Mouse (Mus musculus) stomach, embryonic 14.5 days (tissue): Measurements from ENCODE around the gene Yipf1. TPM values are rescaled to one million over a fixed set of nuclear protein-coding genes. Genes with fewer than 3 reads are reported as not detected.
"Not testable (repeated sequence)": the region's sequence is repeated elsewhere in the genome, so short reads cannot be mapped to it uniquely, and the experiment has no call there.

Source experiments
- ATAC-seq: fragments of 200-750 bp; cut with Nextera tagmentation; 2 replicates; pipeline ENCODE4 v1.8.0; 2017; ENCODE audit warnings: low read depth, moderate TSS enrichment; ENCODE audit not compliant: insufficient number of reproducible peaks, insufficient read depth, low FRiP score
- H3K27ac ChIP-seq: fragments of 300-500 bp; sonication (generic); 2 replicates; pipeline ENCODE4 v1.5.1; 2014; ENCODE audit warnings: mild to moderate bottlenecking, low read length, moderate library complexity, mixed read lengths
- H3K27me3 ChIP-seq: fragments of 300-500 bp; sonication (generic); 2 replicates; pipeline ENCODE4 v1.6.1; 2014; ENCODE audit warnings: low read length, control low read depth, mixed read lengths; ENCODE audit not compliant: control insufficient read depth, insufficient read depth
- H3K36me3 ChIP-seq: fragments of 300-500 bp; sonication (generic); 2 replicates; pipeline ENCODE4 v1.6.1; 2014; ENCODE audit warnings: mild to moderate bottlenecking, control low read depth, low read length, moderate library complexity, mixed read lengths; ENCODE audit not compliant: control insufficient read depth, insufficient read depth
- H3K4me1 ChIP-seq: fragments of 300-500 bp; sonication (generic); 2 replicates; pipeline ENCODE4 v1.6.1; 2014; ENCODE audit warnings: low read length, control low read depth, mixed read lengths; ENCODE audit not compliant: control insufficient read depth, insufficient read depth
- H3K4me2 ChIP-seq: fragments of 300-500 bp; sonication (generic); replicated peaks from 2 replicates; pipeline ENCODE4 v1.6.1; 2014; ENCODE audit warnings: low read depth, low read length, control low read depth
- H3K4me3 ChIP-seq: fragments of 300-500 bp; sonication (generic); 2 replicates; pipeline ENCODE4 v1.5.1; 2014; ENCODE audit warnings: low read depth, low read length, control low read depth
- H3K9ac ChIP-seq: fragments of 300-500 bp; sonication (generic); replicated peaks from 2 replicates; pipeline ENCODE4 v1.6.1; 2014; ENCODE audit warnings: low read depth, mild to moderate bottlenecking, control low read depth, low read length, moderate library complexity, mixed read lengths
- H3K9me3 ChIP-seq: fragments of 300-500 bp; sonication (generic); 2 replicates; pipeline ENCODE4 v1.6.1; 2016; ENCODE audit warnings: low read depth, low read length, control low read depth; ENCODE audit not compliant: control insufficient read depth
- WGBS: fragments of 180-500 bp; shearing (Covaris S2); extraction: QIAGEN DNeasy Blood & Tissue Kit; methylation state at CpG from one replicate; pipeline ENCODE4 v1.1.7; 2014; 5-methylcytosine and 5-hydroxymethylcytosine counted together
- polyA plus RNA-seq: library from polyadenylated mRNA; unstranded; fragments of >200 nt; fragmentation: Nextera tagmentation; extraction: Ambion mirVana; gene quantifications from 2 replicates; pipeline ENCODE4 v1.2.1, GENCODE M21; 2014

Yipf1 gene
- polyA plus RNA-seq, 1 experiment from 2014 or later: 55.3 TPM

- no peaks in the 10 kb centered on the region for H3K27me3 ChIP-seq
- ATAC-seq: no peak
- no peak overlapping the region for H3K9ac ChIP-seq
- no peak overlapping the region for H3K4me2 ChIP-seq
- peaks cover 2% of the 10 kb centered on the region for H3K36me3 ChIP-seq
- H3K9me3 ChIP-seq: no peaks in the 10 kb centered on the region
- WGBS: 57% methylated on average over 5 of the region's 5 CpGs
- H3K4me1 ChIP-seq: 0 out of 2 replicates have a peak, but pooled peaks cover 3% of the 10 kb centered on the region
- no peak overlapping the region for H3K27ac ChIP-seq
- H3K4me3 ChIP-seq: no peak overlapping the region
Measured at GRCm38 (mm10) chr4:107354126-107354525, 40.0 kb downstream of the Yipf1 start.

GRCm38 (mm10) chr4:107354543-107354942 lies 40.4 kb downstream of the Yipf1 start:
- H3K27me3 ChIP-seq: no peaks in the 10 kb centered on the region
- 0 out of 2 replicates have a peak, but pooled peaks cover 3% of the 10 kb centered on the region for H3K4me1 ChIP-seq
- no peaks in the 10 kb centered on the region for H3K9me3 ChIP-seq
- no peak for ATAC-seq
- no peak overlapping the region for H3K4me2 ChIP-seq
- 14% methylated on average over 4 of the region's 4 CpGs for WGBS
- H3K4me3 ChIP-seq: no peak overlapping the region
- H3K27ac ChIP-seq: no peak overlapping the region
- H3K36me3 ChIP-seq: peaks cover 2% of the 10 kb centered on the region
- no peak overlapping the region for H3K9ac ChIP-seq

GRCm38 (mm10) chr4:107357172-107357571 lies 43.0 kb downstream of the Yipf1 start:
- H3K27ac ChIP-seq, H3K36me3 ChIP-seq, H3K27me3 ChIP-seq, H3K4me3 ChIP-seq, H3K4me1 ChIP-seq, H3K9me3 ChIP-seq, H3K9ac ChIP-seq, H3K4me2 ChIP-seq, ATAC-seq: not testable (repeated sequence)
- WGBS: 59% methylated on average over 8 of the region's 8 CpGs

DNA sequence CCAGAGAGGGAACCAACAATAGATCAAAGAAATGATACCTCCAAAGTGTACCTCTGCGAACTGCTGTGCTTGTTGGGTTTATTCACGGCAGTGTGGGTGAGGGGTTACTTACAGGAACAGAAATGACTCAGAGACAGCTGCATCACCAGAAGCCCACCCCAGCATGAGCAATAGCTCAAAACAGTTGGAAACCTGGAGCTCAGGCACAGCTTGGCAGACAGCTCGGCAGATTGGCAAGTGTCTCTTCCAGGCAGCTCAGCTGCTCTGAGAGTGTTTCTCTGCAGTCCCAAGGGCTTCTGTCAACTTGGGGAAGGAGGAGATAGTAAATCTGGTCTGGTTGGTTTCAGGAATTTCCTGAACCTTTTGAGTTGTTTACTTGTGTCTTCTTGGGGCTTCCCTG lies 44.3 kb downstream of the Yipf1 start:
- 85% methylated on average over 3 of the region's 3 CpGs for WGBS

DNA sequence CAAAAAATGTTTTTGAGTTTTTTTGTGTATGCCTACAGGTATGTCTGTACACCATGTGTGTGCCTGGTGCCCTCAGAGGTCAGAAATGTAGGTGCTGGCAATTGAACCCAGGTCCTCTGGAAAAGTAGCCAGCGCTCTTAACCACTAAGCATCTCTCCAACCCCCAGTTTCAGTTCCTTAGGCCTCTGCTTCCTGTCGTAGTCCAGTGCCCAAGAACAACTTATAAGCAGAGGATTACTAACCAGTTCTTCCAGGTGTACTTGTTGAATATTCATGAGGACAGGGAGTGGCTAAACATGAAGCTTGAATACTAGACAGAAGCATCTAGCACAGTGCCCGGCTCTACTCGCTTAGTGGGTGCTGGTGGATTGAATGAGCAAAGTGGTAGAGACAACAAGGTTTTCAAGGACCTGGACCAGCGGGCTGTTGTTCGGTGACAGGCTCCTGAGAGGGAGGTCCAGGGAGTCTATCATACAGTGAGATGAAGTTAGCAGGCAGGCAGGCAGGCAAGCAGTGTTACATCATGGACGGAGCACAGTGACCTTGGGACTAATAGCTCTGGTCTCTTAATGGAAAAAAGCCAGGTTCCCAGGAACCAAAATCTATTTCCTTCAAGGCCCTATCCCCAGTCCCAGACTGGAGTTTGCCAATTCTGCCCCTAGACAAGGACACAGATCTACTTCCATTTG lies 46.4 kb downstream of the Yipf1 start:
- H3K9ac ChIP-seq: no peak overlapping the region
- H3K27me3 ChIP-seq: no peaks in the 10 kb centered on the region
- H3K4me3 ChIP-seq: no peak overlapping the region
- no peak overlapping the region for H3K27ac ChIP-seq
- no peak overlapping the region for H3K4me2 ChIP-seq
- ATAC-seq: no peak
- 84% methylated on average over 7 of the region's 7 CpGs for WGBS
- no peaks in the 10 kb centered on the region for H3K36me3 ChIP-seq
- no peaks in the 10 kb centered on the region; the same call in 1 of the 2 replicates for H3K4me1 ChIP-seq
- H3K9me3 ChIP-seq: no peaks in the 10 kb centered on the region

More for the DNA sequence above, 44.3 kb downstream of the Yipf1 start:
- Histone ChIP-seq H3K27me3 (no peaks in the 10 kb centered on the region), H3K27ac (no peak overlapping the region), H3K9ac (no peak overlapping the region), H3K9me3 (no peaks in the 10 kb centered on the region), H3K4me3 (no peak overlapping the region), H3K36me3 (no peaks in the 10 kb centered on the region), H3K4me2 (no peak overlapping the region), H3K4me1 (peaks cover 3% of the 10 kb centered on the region; the same call in 1 of the 2 replicates)
- ATAC-seq: no peak

DNA sequence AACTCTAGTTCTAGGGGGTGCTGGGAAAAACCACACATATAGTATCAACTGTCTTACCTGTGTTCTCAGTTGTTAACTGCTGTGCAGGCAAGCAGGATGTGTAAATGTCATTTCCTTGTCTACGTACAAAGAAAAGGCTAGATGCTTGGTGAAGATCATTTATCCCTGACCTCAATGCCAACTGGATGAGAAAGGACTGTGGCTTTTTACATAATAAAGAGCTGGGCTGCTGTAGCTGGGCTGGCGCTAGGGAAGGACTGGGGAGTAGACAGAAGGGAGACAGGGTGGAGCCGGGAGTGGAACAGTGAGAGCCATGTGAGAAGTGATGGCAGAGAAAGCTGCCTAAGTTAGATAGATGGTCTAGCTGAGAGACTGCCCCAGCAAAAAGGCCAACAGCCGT lies 48.6 kb downstream of the Yipf1 start:
- 69% methylated on average over 4 of the region's 4 CpGs for WGBS
- no peak for ATAC-seq

DNA sequence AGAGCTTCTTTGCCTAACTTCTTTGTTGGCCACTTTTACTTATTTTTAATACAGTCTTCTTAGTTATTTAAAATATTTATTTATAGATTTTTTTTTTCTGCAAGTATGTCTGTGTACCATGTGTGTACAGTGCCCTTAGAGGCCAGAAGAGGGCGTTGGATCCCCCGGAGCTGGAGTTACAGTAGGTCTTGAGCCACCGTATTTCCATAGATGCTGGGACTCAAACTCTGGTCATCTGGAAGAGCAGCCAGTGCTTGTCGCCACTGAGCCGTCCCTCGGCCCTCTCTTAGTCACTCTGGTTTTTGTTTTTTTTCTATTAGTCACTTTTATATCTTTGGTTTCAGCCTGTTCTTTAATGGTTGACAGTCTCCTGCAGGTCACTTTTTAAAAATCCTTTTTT lies 49.4 kb downstream of the Yipf1 start:
- H3K4me1 ChIP-seq: peaks cover 3% of the 10 kb centered on the region
- H3K4me3 ChIP-seq: no peak overlapping the region
- no peak overlapping the region for H3K4me2 ChIP-seq
- H3K9ac ChIP-seq: no peak overlapping the region
- no peaks in the 10 kb centered on the region for H3K36me3 ChIP-seq
- WGBS: 76% methylated on average over 6 of the region's 6 CpGs
- H3K9me3 ChIP-seq: no peaks in the 10 kb centered on the region
- ATAC-seq: no peak
- no peaks in the 10 kb centered on the region for H3K27me3 ChIP-seq
- no peak overlapping the region for H3K27ac ChIP-seq

More for the DNA sequence above, 48.6 kb downstream of the Yipf1 start:
- Histone ChIP-seq H3K27ac (no peak overlapping the region), H3K4me2 (no peak overlapping the region), H3K4me3 (no peak overlapping the region), H3K27me3 (no peaks in the 10 kb centered on the region), H3K4me1 (no peaks in the 10 kb centered on the region; the same call in 1 of the 2 replicates), H3K9me3 (no peaks in the 10 kb centered on the region), H3K9ac (no peak overlapping the region), H3K36me3 (no peaks in the 10 kb centered on the region)

GRCm38 (mm10) chr4:107364190-107364639 lies 50.1 kb downstream of the Yipf1 start:
- no peak for ATAC-seq
- H3K4me3 ChIP-seq: no peak overlapping the region
- H3K4me1 ChIP-seq: peaks cover 7% of the 10 kb centered on the region
- H3K27ac ChIP-seq: no peak overlapping the region
- H3K9me3 ChIP-seq: no peaks in the 10 kb centered on the region
- no peaks in the 10 kb centered on the region for H3K36me3 ChIP-seq
- no peaks in the 10 kb centered on the region for H3K27me3 ChIP-seq
- no peak overlapping the region for H3K9ac ChIP-seq
- WGBS: 85% methylated on average over 5 of the region's 5 CpGs
- no peak overlapping the region for H3K4me2 ChIP-seq

GRCm38 (mm10) chr4:107366408-107366807 lies 52.2 kb downstream of the Yipf1 start:
- H3K9ac ChIP-seq, H3K27ac ChIP-seq, H3K4me1 ChIP-seq, H3K4me2 ChIP-seq, H3K9me3 ChIP-seq, H3K27me3 ChIP-seq, H3K4me3 ChIP-seq, ATAC-seq: not testable (repeated sequence)
- H3K36me3 ChIP-seq: peaks cover 12% of the 10 kb centered on the region
